Mouse (Mus musculus) v-Abl transformed pro-B cells (cell line): Measurements from ENCODE around the gene Eif3g.

ENCODE experiments used
- in situ Hi-C, 2 experiments: fragments of 400-800 bp; cut with MboI; formaldehyde crosslinking; loops; one replicate each; pipeline ENCODE4 v1.15.1; 2025; ENCODE audit not compliant: unreplicated experiment in 2 of 2

Gene Eif3g

DNA sequence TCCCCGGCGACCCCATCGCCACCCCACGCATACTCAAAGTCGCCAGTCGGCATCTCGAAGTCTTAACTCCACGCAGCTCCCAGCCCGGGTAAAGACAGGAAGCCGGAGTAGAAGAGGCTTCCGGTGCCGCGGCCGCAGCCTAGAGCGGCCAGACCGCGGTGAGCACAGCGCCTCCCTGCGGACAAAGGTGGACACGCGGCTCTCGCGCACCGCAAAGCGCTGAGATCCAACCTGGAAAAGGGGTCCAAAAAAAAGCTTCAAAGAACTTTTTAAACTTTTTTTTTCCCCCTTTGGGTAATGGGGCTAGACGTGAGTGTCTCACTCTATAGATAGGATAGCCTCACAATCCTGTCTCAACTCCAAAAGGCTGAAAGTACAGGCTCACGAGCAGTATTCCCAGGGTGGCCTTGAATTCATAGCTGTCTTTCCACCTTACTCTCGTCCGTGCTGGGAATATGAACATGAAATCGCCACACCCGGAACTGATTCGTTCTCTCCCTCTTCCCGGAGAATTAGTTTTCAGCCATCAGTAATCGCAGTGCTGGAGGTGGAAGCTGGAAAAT, at the start of gene Eif3g:
Gene Eif3g, minus strand, starts transcription at position 113 of the 563 bp plus-strand sequence.
- in situ Hi-C loops: loop anchor here (25.0 kb wide), 1 partner anchor 1539 kb away; no protein-coding TSS in a partner anchor

DNA sequence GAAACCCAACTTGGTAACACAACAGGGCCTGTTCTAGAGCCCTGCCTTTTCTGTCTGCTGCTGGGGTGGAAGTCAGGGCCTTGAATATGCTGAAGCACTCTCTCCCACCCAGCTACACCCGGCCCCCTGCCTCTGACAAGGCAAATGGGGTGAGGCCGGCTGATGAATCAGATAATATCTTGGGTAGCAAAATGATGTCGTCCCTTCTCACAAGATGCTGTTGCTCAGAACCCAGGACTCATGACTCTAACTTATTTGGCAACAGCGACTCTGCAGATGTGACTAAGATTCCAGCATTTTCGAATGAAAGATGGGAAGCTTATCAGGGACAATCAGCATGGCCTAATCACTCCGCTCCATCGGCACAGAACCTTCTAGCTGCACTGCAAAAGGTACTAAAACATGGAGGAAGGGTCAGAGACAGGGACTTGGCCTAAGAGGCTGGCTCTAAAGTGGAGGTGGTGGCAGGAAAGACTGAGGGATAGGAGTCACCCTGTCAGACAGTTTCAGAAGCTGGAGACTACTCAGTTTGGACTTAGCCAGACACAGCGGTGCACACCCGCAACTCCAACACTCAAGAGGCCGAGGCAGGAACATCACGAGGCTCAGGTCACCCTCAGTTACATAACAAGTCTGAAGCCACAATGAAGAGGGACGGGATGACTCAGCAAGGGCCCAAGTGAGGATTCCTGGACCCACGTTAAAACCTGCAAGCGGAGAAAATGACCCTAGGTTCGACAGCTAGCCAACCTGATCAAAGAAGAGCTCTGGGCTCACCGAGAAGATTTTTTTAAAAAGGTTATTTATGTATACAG, 47.9 kb upstream of the Eif3g start:
- in situ Hi-C loops: no loop called here

DNA sequence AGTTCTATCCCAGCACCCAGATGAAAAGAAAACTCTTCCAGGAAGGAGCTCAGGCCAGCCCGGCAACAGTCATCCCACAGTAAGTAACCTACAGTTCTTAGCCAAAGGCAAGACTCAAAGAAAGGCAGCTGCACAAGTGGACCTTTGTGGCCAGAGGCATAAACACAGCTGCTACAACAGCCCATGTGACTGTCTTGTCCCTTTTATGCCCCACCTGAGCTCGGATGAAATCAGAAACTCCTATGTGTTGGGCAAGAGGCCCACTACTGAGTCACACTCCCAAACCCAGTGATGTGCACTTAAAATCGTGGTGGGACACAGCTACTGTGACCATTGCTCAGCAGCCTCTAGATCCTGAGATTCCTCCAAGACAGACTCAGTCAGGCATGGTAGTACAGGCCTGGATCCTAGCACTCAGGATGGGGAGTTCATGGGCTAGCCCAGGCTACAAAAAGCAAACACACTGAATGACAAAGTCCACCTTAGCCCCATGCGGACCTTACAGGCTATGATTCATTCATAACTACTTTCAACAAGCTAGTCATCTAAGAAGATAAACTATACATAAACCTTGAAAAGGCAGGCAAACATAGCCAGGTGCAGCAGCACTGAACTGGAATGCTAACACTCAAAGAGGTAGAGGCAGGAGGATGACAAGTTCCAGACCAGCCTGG, 46.4 kb upstream of the Eif3g start:
- in situ Hi-C loops: no loop called here

DNA sequence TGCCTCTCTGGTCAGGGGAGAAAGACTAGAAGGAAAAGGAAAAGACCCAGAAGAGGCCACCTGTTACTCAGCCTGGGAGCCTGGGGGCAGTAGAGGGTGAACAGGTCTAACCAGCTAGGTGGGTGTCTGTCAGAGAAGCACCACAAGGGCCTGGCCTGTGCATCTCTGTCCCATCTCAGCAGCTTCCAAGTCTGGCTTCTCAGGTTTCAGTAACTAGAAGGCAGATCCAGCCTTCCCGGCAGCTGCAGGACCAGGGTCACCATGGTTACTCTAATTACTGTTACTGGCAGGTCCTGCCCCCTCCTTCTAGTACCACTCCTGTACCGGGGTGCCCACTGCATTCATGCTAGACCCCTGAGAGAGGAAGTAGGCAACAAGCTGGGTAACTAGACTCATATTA, 45.5 kb upstream of the Eif3g start:
- in situ Hi-C loops: no loop called here

DNA sequence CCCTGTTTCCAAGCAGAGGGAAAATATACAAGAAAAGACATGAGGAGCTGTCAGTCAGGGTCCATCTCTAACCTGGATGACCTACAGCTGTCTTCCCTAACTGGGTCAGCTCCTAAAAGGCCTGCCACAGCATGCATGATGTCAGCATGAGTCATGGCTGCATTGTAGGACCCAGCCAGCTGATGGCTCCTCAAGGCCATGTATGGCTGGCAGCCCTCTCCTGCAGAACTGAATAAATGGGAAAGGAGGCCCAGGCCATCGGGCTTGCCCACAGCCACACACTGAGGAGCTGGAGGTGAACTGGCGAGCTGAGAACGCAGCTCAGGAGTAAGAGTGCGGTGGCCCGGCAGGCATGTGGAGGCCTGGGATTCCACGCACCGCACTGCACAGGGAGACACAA, 45.0 kb upstream of the Eif3g start:
- in situ Hi-C loops: no loop called here

DNA sequence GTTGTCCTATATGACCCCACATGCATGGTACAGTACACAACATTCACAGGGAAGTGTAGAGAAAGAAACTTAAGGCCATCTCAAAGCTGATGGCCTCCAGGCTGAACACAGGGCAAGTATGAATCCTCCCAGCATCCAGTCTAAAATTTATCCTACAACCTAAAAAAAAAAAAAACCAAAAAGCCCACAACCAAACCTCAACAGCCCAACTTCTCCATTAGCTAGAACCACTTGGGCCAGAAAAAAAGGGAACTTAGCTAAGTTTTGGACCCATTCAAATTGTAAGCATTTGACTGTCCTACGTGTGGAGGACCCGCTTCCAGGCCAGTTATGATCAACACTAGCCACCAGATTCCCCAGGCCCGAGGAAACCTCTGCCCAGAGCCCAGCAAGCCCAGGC, 24.8 kb upstream of the Eif3g start:
- in situ Hi-C loops: loop anchor here in 1 of 2 experiments (25.0 kb wide), 1 partner anchor 539 kb away; no protein-coding TSS in a partner anchor

DNA sequence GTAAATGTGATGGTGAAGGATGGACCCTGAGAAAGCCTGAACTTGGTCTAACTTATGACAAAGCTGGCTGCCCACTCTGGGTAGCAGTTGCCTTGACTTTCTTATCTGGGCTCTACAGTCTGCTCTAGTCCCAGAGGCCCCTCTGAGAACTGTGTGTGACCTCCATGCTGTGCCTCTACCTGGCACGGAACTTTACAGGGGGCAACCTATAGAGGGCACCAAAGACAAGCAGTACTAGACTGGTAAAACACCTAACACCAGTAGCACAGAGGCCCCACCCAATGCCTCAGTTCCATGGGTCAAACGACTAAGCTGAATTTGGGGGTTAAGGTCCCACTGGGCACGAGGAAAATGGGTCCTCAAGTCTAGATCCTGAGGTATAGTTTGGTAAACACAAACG, 17.7 kb upstream of the Eif3g start:
- in situ Hi-C loops: loop anchor here (5.0 to 25.0 kb wide), 2 partner anchors 86 to 546 kb away; partner anchors contain the start of gene Mrpl4 (in 1 of the 2)

DNA sequence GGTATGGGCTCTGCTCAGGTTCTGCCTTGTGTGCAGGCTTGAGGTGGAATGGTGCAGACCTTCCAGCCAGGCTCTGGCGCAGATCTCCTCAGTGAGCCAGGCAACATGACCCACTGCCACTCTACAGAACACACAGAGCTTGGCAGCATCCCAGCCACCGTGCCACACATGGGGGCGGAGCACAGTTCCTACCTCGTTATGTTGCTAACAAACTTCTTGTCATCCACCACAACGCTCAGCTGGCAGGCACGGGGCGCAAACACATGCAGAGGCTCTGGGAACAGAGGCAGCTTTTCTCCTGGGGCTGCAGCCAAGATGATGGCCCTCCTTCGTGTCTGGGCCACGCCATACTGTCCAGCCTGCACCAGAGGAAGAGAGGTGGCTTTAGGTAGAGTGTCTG, 11.5 kb upstream of the Eif3g start:
- in situ Hi-C loops: loop anchor here (5.0 to 25.0 kb wide), 2 partner anchors 232 to 552 kb away; no protein-coding TSS in a partner anchor

DNA sequence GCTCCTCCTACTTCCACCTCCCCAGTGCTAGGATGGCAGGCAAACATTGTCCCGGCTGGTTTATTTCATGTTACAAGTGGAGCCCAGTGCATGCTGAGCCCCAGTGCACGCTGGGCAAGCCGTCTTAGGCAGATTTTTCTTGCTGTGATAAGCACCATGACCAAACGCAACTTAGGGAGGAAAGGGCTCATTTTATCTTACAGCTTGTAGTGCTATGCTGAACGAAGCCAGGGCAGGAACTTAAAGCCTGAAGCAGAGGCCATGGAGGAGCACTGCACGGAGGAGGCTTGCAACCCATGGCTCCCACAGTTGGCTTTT, 3.7 kb upstream of the Eif3g start:
- in situ Hi-C loops: loop anchor here in 1 of 2 experiments (5.0 to 25.0 kb wide), 3 partner anchors 100 to 560 kb away; partner anchors contain the start of genes Mrpl4 and Tyk2

DNA sequence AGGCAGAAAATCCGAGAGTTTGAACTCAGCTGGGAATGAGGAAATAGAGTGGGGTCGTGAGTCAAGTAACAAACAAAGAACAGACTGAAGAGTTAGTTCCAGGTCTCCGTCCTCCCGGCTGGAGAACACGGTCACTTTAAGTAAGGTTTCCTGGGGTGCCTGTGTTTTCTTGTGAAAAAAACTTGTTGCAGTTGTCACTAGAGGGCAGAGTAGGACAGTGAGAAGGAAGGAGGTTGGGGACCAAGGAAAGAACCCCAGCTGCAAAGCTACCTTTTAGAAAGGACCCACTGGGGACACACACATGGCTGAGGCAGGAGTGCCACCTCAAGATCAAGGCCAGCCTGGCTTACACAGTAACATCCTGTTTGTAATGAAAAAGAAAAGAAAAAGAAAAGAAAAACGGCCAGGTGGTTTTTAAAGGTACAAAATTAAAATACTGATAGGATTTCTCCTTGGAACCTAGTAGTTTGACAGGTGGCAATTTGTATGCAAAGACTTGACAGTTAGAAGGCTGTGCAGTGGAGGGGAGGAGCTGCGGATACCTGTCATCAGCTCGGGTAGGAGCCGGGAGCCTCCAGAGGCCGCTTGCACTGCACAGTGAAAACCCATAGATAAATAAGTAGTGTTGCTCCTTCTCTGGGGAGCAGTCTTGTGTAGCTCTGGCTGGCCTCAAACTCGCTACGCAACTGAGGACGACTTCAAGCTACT, 3.2 kb upstream of the Eif3g start:
- in situ Hi-C loops: loop anchor here in 1 of 2 experiments (5.0 to 25.0 kb wide), 3 partner anchors 101 to 561 kb away; partner anchors contain the start of genes Mrpl4 and Tyk2

DNA sequence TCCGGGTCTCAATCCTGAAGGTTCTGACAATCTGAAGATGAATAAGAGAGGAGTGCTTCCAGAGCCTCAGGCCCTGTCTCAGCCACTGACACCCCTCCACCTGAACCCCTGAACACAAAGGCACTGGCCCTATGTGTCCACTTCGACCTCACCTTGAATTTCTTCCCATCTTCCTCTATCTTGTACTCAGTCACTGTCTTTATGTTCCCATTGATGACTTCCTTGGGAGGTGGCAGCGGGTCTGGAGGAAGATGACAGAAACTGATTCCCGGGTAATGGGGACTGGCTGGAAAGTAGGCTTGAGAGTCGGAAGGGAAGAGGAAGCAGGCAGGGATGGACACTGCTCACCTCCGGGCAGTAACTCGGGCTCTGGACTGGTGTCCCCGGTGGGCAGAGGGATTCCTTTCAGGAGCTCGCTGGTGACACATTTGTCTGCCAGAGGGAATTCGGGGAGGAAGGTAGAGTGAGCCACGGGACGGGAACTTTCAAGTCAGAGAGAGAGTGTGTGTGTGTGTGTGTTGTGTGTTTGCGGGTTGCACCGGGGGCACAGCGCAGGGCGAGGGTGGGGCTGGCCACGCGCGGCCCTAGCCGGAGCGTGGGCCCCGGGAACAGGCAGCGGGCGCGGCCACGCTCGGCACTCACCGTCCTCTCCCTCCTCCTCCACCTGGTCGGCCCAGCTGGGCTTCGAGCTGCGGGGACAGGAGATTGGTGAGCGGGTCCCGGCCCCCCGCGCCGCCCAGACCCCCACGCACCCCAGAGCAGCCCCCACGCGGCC, 500 bp downstream of the Eif3g start:
- in situ Hi-C loops: loop anchor here (25.0 kb wide), 1 partner anchor 1539 kb away; no protein-coding TSS in a partner anchor

DNA sequence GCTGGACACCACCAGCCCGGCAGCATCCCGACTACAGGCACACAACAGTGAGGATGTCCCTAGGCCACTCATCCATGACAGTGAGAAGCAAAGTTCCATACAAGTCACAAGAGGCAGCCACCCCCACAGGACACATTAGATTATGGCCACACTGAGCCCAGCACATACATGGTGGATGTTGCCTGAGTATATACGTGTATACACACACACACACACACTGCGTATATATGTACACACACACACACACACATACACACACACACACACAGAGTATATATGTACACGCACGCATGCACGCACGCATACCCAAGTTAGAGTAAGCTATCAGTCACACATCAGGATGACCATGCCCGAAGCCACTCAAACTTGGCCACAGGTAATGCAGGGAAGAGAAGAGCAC, 3.0 kb downstream of the Eif3g start:
- in situ Hi-C loops: loop anchor here (25.0 kb wide), 1 partner anchor 1542 kb away; no protein-coding TSS in a partner anchor

DNA sequence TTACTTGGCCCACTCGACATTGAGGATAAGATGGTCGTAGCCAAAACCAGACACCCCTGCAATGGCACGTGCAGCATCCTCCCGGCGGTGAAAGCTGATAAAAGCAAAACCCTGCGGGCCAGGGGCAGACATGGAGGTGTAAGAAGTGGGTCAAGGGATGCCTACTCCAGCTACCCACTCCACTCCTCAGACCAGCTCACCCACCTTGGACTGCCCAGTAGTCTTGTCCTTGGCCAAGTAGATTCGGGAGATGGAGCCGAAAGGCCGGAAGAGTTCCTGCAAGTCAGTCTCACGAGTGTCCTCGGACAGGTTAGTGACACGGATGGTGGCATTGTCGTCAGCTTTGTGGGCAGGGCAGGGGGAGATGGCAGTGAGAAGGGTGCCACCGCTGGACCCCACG, 3.8 kb downstream of the Eif3g start:
- in situ Hi-C loops: loop anchor here (25.0 kb wide), 1 partner anchor 1543 kb away; no protein-coding TSS in a partner anchor

DNA sequence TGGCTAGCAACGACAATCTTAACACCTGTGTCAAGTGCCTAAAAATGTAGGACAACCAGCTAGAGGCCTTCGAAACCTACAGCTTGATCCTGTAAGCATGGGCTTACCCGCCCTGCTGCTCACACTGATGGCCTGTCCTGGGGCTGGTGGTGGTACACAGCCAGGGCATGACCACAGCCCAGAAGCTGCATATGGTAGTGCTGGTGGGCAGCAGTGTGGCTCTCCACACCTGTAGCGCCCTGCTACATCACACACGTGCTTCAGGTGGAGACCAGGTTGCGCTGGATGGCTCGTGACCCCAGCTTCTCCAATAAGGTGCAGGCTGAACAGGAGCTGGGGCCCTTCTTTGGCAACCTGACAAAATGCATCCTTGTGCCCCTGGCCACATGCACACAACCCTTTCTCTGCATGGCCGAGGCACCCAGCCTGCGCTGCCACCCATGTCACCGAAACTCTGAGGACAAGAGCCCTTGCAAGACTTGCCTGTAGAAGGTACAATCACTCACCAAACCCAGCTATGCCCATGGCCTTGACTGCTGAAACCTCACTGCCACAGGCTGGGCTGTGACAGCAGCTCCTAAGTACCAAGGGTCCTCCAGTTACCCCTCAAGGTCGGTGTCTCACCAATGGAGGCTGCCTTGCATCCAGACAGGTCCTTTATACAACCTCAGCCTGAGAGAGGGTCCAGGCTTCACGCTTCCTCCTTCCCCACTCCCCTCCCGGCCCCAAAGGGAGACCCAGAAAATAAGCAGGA, 4.7 kb downstream of the Eif3g start:
- in situ Hi-C loops: loop anchor here (25.0 kb wide), 1 partner anchor 1544 kb away; no protein-coding TSS in a partner anchor

DNA sequence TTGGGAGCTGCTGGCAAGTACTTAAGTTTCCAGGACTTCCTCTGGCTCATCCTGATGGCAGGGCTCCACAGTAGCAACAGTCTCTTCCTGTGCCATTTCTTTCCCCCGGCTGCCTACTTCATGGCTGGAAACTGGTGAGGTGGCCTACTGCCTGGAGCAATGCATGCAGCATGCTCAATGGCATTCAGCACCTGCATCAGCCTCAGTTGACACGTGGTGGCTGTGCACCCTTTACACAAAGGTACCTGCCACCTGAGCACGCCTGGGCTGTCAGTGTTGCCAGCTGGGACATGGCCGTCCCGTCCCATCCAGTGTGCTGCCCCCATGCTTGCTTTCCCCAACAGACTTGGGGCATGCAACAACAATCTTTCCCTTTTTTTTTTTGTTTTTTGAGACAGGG, 5.4 kb downstream of the Eif3g start:
- in situ Hi-C loops: loop anchor here (25.0 kb wide), 1 partner anchor 1544 kb away; no protein-coding TSS in a partner anchor

DNA sequence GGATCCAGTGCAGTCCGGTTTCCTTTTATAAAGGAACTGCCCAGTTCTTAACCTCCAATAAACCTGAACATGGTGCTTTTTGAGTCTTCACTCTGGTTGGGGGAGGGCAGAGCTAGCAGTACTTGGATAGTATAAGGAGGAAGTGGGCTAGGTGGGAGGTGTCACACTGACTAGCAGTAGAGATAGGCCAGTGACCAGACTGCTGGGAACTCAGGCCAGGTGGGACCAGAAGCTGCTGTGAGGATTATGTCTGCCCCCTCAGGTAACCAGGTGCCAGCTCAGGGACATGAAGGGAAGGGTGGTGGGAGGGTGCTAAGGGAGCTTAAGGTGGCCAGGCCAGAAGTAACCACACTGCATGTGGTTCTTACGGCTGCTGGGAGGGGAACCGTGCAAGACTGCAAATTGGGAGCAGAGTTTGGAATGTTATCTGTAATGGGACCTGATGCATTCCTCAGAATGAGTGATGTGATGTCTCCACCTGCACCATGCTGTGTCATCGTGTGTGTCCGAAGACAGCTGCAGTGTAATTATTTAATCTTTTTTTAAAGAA, 6.2 kb downstream of the Eif3g start:
- in situ Hi-C loops: loop anchor here (25.0 kb wide), 1 partner anchor 1545 kb away; no protein-coding TSS in a partner anchor

DNA sequence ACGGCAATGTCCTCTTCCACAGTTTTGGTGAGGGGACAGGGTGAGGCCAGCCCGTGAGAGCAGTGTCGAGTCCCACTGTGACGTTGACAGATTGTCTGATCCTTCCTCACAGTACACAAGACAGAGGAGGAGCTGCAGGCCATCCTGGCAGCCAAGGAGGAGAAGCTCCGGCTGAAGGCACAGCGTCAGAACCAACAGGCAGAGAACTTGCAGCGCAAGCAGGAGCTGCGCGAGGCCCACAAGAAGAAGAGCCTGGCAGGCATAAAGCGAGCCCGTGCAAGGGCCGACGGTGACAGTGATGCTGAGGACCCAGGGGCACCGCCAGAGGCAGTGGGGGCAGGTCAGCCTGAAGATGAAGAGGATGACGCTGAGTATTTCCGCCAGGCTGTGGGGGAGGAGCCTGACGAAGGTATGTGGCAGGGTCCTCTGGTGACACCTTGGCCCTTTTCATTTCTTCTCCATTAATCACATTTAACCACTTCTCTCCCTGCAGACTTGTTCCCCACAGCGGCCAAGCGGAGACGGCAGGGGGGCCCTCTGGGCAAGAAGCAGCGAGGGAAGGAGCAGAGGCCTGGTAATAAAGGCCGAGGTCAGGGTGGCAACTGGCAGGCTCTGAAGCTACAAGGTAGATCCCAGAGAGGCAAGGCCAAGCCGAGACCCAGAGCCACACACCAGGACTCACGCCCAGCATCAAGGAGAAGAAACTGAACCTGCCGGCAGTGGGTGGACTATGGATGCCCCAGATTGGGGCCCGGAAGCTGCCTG, 6.9 kb downstream of the Eif3g start:
- in situ Hi-C loops: loop anchor here (25.0 kb wide), 1 partner anchor 1546 kb away; no protein-coding TSS in a partner anchor

DNA sequence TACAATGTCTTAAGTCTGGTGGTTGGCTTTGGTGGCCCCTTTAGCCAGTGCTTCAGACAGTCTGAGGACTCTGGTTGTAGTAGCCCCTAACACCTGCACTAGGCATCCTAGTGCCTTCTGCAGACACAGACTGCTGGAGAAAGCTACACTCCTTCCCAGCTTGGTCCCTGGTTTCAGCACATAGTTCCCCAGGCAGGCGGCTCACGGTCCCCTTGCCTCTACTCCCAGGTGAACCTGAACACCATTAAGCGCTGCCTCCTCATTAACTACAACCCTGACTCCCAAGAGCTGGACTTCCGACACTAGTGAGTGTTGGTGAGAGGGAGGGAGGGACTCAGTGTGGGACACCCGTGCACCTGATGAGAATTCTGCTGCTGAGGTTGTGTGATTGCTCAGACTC, 8.0 kb downstream of the Eif3g start:
- in situ Hi-C loops: loop anchor here (25.0 kb wide), 1 partner anchor 1547 kb away; no protein-coding TSS in a partner anchor
